Mouse (Mus musculus) fat pad, adult 2 months (tissue): Measurements from ENCODE around the gene Gkn2.

Experiments used
- DNase-seq: peaks from one replicate; pipeline ENCODE4 v3.0.0-alpha.2; 2011; ENCODE audit warnings: low read depth, low spot score; ENCODE audit errors: extremely low read depth

Gkn2 gene

GRCm38 (mm10) chr6:87373057-87373456 lies at the start of gene Gkn2:
Gene Gkn2 (plus strand): TSS chr6:87373357.
- DNase-seq = no peak

GRCm38 (mm10) chr6:87323381-87323780 lies 49.8 kb upstream of the Gkn2 start:
- no peak for DNase-seq

- no peak for DNase-seq
Measured at GRCm38 (mm10) chr6:87326932-87327331, 46.2 kb upstream of the Gkn2 start.

- no peak for DNase-seq
Measured at GRCm38 (mm10) chr6:87328265-87329173, 44.6 kb upstream of the Gkn2 start.

- DNase-seq = no peak
Measured at GRCm38 (mm10) chr6:87332380-87332779, 40.8 kb upstream of the Gkn2 start.

GRCm38 (mm10) chr6:87334361-87335090 lies 38.6 kb upstream of the Gkn2 start:
- DNase-seq = no peak

GRCm38 (mm10) chr6:87335091-87335934 lies 37.8 kb upstream of the Gkn2 start, which contains the start of gene Antxr1:
Gene Antxr1 (minus strand): TSS chr6:87335821.
- DNase-seq = no peak

- DNase-seq = no peak
Measured at GRCm38 (mm10) chr6:87335935-87336295, 37.2 kb upstream of the Gkn2 start.

- DNase-seq = no peak
Measured at GRCm38 (mm10) chr6:87350829-87351228, 22.3 kb upstream of the Gkn2 start, which contains the start of gene Gkn1. Gene Gkn1 (minus strand): TSS chr6:87350942.

- DNase-seq = no peak
Measured at GRCm38 (mm10) chr6:87354441-87354840, 18.7 kb upstream of the Gkn2 start.

GRCm38 (mm10) chr6:87369223-87369622 lies 3.9 kb upstream of the Gkn2 start:
- no peak for DNase-seq

- no peak for DNase-seq
Measured at GRCm38 (mm10) chr6:87383926-87384691, 11.0 kb downstream of the Gkn2 start.

GRCm38 (mm10) chr6:87384761-87385160 lies 11.6 kb downstream of the Gkn2 start:
- no peak for DNase-seq

- no peak for DNase-seq
Measured at GRCm38 (mm10) chr6:87386203-87386602, 13.0 kb downstream of the Gkn2 start.

- DNase-seq = no peak
Measured at GRCm38 (mm10) chr6:87386681-87387080, 13.5 kb downstream of the Gkn2 start.

GRCm38 (mm10) chr6:87388877-87389276 lies 15.7 kb downstream of the Gkn2 start, which contains the start of gene Gkn3:
Gene Gkn3 (minus strand): TSS chr6:87388935.
- no peak for DNase-seq

- no peak for DNase-seq
Measured at GRCm38 (mm10) chr6:87389455-87389989, 16.4 kb downstream of the Gkn2 start.

GRCm38 (mm10) chr6:87393466-87394205 lies 20.5 kb downstream of the Gkn2 start:
- DNase-seq = no peak

- DNase-seq = no peak
Measured at GRCm38 (mm10) chr6:87394783-87395182, 21.6 kb downstream of the Gkn2 start.
